Mouse (Mus musculus) forebrain, embryonic 15.5 days (tissue): Measurements from ENCODE around the gene Borcs6. TPM values are rescaled to one million over a fixed set of nuclear protein-coding genes. Genes with fewer than 3 reads are reported as not detected.

Source experiments
- ATAC-seq: fragments of 200-750 bp; cut with Nextera tagmentation; replicated peaks from 2 replicates; pipeline ENCODE4 v1.8.0; 2017; ENCODE audit warnings: mild to moderate bottlenecking, moderate TSS enrichment, moderate library complexity
- H3K27ac ChIP-seq: fragments of 300-500 bp; sonication (generic); replicated peaks from 2 replicates; pipeline ENCODE4 v1.5.1; 2015; ENCODE audit warnings: mild to moderate bottlenecking, inconsistent platforms
- H3K27me3 ChIP-seq: fragments of 300-500 bp; sonication (generic); 2 replicates; pipeline ENCODE4 v1.6.1; 2015; ENCODE audit warnings: inconsistent platforms
- H3K36me3 ChIP-seq: fragments of 300-500 bp; sonication (generic); 2 replicates; pipeline ENCODE4 v1.6.1; 2015; ENCODE audit warnings: mild to moderate bottlenecking, inconsistent platforms
- H3K4me1 ChIP-seq: fragments of 300-500 bp; sonication (generic); 2 replicates; pipeline ENCODE4 v1.6.1; 2015; ENCODE audit warnings: inconsistent platforms
- H3K4me2 ChIP-seq: fragments of 300-500 bp; sonication (generic); replicated peaks from 2 replicates; pipeline ENCODE4 v1.6.1; 2015; ENCODE audit warnings: mild to moderate bottlenecking, inconsistent platforms
- H3K4me3 ChIP-seq: fragments of 300-500 bp; sonication (generic); 2 replicates; pipeline ENCODE4 v1.5.1; 2015; ENCODE audit warnings: mild to moderate bottlenecking, inconsistent platforms
- H3K9ac ChIP-seq: fragments of 300-500 bp; sonication (generic); replicated peaks from 2 replicates; pipeline ENCODE4 v1.6.1; 2015; ENCODE audit warnings: mild to moderate bottlenecking, inconsistent platforms
- H3K9me3 ChIP-seq: fragments of 300-500 bp; sonication (generic); 2 replicates; pipeline ENCODE4 v1.6.1; 2016; ENCODE audit warnings: inconsistent platforms
- WGBS: fragments of 180-500 bp; shearing (Covaris S2); methylation state at CpG from one replicate; pipeline ENCODE4 v1.1.7; 2015; ENCODE audit warnings: mixed read lengths; 5-methylcytosine and 5-hydroxymethylcytosine counted together
- polyA plus RNA-seq: library from polyadenylated mRNA; unstranded; fragments of >200 nt; fragmentation: Nextera tagmentation; extraction: Ambion mirVana; gene quantifications from 2 replicates; pipeline ENCODE4 v1.2.1, GENCODE M21; 2015

Borcs6 gene
- polyA plus RNA-seq, 1 experiment from 2014 or later = 15.4 TPM

- Histone ChIP-seq H3K4me3 (no peak overlapping the region), H3K9ac (no peak overlapping the region), H3K4me1 (peaks cover 41% of the 10 kb centered on the region), H3K4me2 (no peak overlapping the region), H3K27ac (no peak overlapping the region), H3K9me3 (no peaks in the 10 kb centered on the region), H3K27me3 (no peaks in the 10 kb centered on the region), H3K36me3 (peaks cover 42% of the 10 kb centered on the region)
- 89% methylated on average over 21 of the region's 21 CpGs for WGBS
- no peak for ATAC-seq
Measured at GRCm38 (mm10) chr11:69101604-69102402, 42.3 kb downstream of the Borcs6 start.

DNA sequence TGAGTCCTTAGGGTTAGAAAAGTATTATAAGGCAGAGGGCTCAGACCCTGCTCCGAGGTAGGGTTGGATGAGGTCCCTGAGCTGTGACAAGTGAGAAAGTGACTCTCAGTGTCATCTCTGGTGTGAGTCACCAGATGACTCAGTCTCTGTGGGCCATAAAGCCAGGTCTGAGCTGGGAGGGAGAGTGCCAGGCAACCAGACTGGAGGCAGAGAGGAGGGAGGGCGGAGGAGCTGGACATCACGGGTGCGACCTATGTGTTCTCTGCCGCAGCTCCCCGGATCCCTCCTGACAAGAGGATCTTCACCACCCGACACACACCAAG, 42.8 kb downstream of the Borcs6 start:
- 96% methylated on average over 7 of the region's 7 CpGs for WGBS
- H3K4me2 ChIP-seq = no peak overlapping the region
- H3K4me1 ChIP-seq = peaks cover 36% of the 10 kb centered on the region
- no peak overlapping the region for H3K9ac ChIP-seq
- no peaks in the 10 kb centered on the region for H3K27me3 ChIP-seq
- ATAC-seq = no peak
- H3K9me3 ChIP-seq = no peaks in the 10 kb centered on the region
- H3K36me3 ChIP-seq = peaks cover 42% of the 10 kb centered on the region
- H3K27ac ChIP-seq = no peak overlapping the region
- H3K4me3 ChIP-seq = no peak overlapping the region

GRCm38 (mm10) chr11:69103121-69103520, 43.6 kb downstream of the Borcs6 start:
- H3K4me3 ChIP-seq = no peak overlapping the region
- peaks cover 28% of the 10 kb centered on the region for H3K4me1 ChIP-seq
- H3K36me3 ChIP-seq = peaks cover 48% of the 10 kb centered on the region
- 96% methylated on average over 14 of the region's 14 CpGs for WGBS
- no peaks in the 10 kb centered on the region for H3K9me3 ChIP-seq
- ATAC-seq = no peak
- no peak overlapping the region for H3K9ac ChIP-seq
- no peak overlapping the region for H3K27ac ChIP-seq
- H3K4me2 ChIP-seq = no peak overlapping the region
- H3K27me3 ChIP-seq = no peaks in the 10 kb centered on the region

DNA sequence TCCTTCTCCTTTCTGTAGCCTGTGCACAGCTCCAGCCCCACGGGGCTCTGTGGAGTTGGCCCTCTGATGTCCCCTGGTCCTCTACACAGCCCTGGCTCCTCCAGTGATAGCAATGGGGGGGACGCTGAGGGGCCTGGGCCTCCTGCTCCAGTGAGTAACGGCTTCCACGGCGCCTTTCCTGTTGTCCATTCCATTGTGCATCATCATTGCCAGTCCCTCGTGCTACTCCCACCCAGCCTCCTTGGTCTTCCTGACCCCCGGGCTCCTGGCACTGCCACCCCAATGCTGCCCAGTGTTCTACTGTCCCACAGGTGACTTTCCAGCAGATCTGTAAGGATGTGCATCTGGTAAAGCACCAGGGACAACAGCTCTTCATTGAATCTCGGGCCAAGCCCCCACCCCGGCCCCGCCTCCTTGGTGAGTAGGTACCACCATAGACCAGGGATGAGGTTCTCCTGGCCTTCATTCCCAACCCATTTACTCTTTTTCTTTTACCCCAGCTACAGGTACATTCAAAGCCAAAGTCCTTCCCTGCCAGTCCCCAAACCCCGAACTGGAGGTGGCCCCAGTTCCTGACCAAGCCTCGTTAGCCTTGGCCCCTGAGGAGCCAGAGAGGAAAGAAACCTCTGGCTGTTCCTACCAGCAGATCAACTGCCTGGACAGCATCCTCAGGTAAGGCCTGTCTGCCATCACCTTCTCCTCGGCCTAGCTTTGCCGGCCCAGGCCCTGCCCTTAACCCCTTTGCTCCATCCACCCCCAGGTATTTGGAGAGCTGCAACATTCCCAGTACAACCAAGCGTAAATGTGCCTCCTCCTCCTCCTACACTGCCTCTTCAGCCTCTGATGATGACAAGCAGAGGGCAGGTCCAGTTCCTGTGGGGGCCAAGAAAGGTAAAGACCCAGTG, 44.3 kb downstream of the Borcs6 start:
- Histone ChIP-seq H3K36me3 (peaks cover 54% of the 10 kb centered on the region), H3K4me1 (peaks cover 21% of the 10 kb centered on the region), H3K4me2 (no peak overlapping the region), H3K9me3 (no peaks in the 10 kb centered on the region), H3K27me3 (no peaks in the 10 kb centered on the region), H3K9ac (no peak overlapping the region), H3K4me3 (no peak overlapping the region), H3K27ac (no peak overlapping the region)
- WGBS = 89% methylated on average over 15 of the region's 15 CpGs
- no peak for ATAC-seq

DNA sequence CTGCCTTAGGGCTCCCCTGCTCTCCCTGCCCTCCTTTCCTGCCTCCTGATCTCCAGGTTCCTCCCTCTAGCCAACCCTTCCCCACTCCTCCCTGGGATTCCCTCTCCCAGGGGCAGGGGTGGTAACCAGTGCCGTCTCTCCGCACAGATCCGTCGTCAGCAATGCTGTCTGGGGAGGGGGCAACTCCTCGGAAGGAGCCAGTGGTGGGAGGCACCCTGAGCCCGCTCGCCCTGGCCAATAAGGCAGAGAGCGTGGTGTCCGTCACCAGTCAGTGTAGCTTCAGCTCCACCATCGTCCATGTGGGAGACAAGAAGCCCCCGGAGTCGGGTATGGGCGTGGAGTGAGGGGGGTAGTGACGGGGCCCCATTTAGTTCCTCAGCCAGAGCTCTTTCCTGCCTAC, 45.0 kb downstream of the Borcs6 start:
- Histone ChIP-seq H3K9me3 (no peaks in the 10 kb centered on the region), H3K4me3 (no peak overlapping the region), H3K4me1 (peaks cover 14% of the 10 kb centered on the region), H3K27me3 (no peaks in the 10 kb centered on the region), H3K9ac (no peak overlapping the region), H3K36me3 (peaks cover 56% of the 10 kb centered on the region), H3K4me2 (no peak overlapping the region), H3K27ac (no peak overlapping the region)
- 90% methylated on average over 14 of the region's 14 CpGs for whole genome bisulfite sequencing
- no peak for ATAC-seq

DNA sequence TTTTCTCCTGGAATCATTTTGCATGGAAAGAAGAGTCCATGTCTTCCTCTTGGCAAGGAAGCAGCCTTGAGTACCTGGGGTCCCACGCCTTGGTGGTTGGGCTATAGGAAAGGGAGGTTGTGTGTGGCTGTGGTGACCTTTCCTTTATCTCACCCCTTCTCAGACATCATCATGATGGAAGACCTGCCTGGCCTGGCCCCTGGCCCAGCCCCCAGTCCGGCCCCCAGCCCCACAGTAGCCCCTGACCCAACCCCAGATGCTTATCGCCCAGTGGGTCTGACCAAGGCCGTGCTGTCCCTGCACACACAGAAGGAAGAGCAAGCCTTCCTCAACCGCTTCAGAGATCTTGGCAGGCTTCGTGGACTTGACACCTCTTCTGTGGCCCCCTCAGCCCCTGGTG, 45.7 kb downstream of the Borcs6 start:
- Histone ChIP-seq H3K4me2 (no peak overlapping the region), H3K4me1 (peaks cover 8% of the 10 kb centered on the region), H3K27me3 (no peaks in the 10 kb centered on the region), H3K4me3 (no peak overlapping the region), H3K9ac (no peak overlapping the region), H3K27ac (no peak overlapping the region), H3K9me3 (no peaks in the 10 kb centered on the region), H3K36me3 (peaks cover 56% of the 10 kb centered on the region)
- no peak for ATAC-seq
- WGBS = 91% methylated on average over 6 of the region's 6 CpGs

- ATAC-seq = no peak
- Histone ChIP-seq H3K27me3 (no peaks in the 10 kb centered on the region), H3K9me3 (no peaks in the 10 kb centered on the region), H3K9ac (no peak overlapping the region), H3K36me3 (peaks cover 56% of the 10 kb centered on the region), H3K4me2 (no peak overlapping the region), H3K4me3 (no peak overlapping the region), H3K4me1 (peaks cover 7% of the 10 kb centered on the region), H3K27ac (no peak overlapping the region)
- WGBS = 86% methylated on average over 2 of the region's 2 CpGs
Measured at GRCm38 (mm10) chr11:69105796-69106195, 46.3 kb downstream of the Borcs6 start.

DNA sequence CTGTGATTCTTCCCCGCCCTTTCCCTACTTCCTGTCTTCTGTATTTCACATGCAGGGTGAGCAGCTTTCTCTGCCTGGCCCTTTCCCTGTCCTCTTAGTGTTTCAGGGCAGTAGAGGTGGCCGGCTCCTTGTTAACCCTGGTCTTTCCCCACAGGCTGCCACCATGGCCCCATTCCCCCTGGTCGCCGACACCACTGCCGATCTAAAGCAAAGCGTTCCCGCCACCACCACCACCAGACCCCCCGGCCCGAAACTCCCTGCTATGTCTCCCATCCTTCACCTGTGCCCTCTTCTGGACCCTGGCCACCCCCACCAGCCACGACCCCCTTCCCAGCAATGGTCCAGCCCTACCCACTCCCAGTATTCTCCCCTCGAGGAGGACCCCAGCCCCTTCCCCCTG, 46.8 kb downstream of the Borcs6 start:
- no peaks in the 10 kb centered on the region for H3K9me3 ChIP-seq
- H3K36me3 ChIP-seq = peaks cover 56% of the 10 kb centered on the region
- H3K4me3 ChIP-seq = no peak overlapping the region
- 92% methylated on average over 11 of the region's 11 CpGs for WGBS
- no peak overlapping the region for H3K27ac ChIP-seq
- H3K4me1 ChIP-seq = peaks cover 9% of the 10 kb centered on the region
- no peak for ATAC-seq
- H3K9ac ChIP-seq = no peak overlapping the region
- no peak overlapping the region for H3K4me2 ChIP-seq
- H3K27me3 ChIP-seq = no peaks in the 10 kb centered on the region

GRCm38 (mm10) chr11:69106842-69107241, 47.3 kb downstream of the Borcs6 start:
- Histone ChIP-seq H3K9ac (no peak overlapping the region), H3K4me2 (no peak overlapping the region), H3K27ac (no peak overlapping the region), H3K4me1 (peaks cover 12% of the 10 kb centered on the region), H3K4me3 (no peak overlapping the region), H3K9me3 (no peaks in the 10 kb centered on the region), H3K36me3 (peaks cover 54% of the 10 kb centered on the region), H3K27me3 (no peaks in the 10 kb centered on the region)
- no peak for ATAC-seq
- WGBS = 85% methylated on average over 11 of the region's 11 CpGs

GRCm38 (mm10) chr11:69107676-69108075, 48.2 kb downstream of the Borcs6 start:
- Histone ChIP-seq H3K27me3 (no peaks in the 10 kb centered on the region), H3K36me3 (peaks cover 46% of the 10 kb centered on the region), H3K4me2 (no peak overlapping the region), H3K4me1 (peaks cover 12% of the 10 kb centered on the region), H3K9me3 (no peaks in the 10 kb centered on the region), H3K9ac (no peak overlapping the region), H3K4me3 (no peak overlapping the region), H3K27ac (no peak overlapping the region)
- WGBS = 94% methylated on average over 11 of the region's 11 CpGs
- ATAC-seq = no peak

GRCm38 (mm10) chr11:69108223-69108622, 48.7 kb downstream of the Borcs6 start:
- no peaks in the 10 kb centered on the region for H3K27me3 ChIP-seq
- H3K9me3 ChIP-seq = no peaks in the 10 kb centered on the region
- H3K36me3 ChIP-seq = peaks cover 41% of the 10 kb centered on the region
- H3K4me1 ChIP-seq = peaks cover 12% of the 10 kb centered on the region
- no peak overlapping the region for H3K27ac ChIP-seq
- no peak for ATAC-seq
- WGBS = 93% methylated on average over 9 of the region's 9 CpGs
- no peak overlapping the region for H3K4me3 ChIP-seq
- H3K4me2 ChIP-seq = no peak overlapping the region
- no peak overlapping the region for H3K9ac ChIP-seq

DNA sequence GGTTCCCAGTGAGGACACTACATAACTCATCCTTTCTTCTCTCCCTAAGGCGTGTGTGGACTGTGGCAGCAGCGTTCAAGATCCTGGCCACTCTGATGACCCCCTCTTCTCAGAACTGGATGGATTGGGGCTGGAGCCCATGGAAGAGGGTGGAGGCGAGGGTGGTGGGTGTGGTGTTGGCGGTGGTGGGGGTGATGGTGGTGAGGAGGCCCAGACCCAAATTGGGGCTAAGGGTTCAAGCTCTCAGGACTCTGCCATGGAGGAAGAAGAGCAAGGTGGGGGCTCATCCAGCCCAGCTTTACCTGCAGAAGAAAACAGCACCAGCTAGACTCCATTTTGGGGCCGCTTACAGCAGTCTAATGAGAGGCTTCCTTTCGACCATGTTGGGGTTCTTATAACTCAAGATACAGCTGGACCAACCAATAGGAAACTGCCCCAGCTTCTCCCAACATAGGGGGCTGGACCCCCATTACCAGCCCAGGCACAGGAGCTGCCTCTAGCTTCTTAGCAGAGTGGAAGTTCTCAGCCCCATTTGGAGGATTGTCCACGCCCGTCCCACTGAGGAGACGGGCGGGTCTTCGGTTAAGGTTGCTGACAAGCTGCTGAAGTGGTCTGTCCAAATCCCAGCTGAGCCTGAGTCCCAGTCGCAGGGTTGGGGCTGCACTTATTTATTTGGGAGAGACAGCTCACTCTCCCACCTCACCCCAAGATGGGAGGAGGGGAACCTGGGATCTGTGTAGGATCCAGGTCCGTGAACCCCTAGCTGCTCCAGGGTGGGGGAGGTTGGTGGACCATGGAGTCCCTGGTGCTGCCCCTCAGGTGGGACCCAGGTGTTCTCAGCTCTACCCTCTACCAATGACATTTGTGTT, 49.7 kb downstream of the Borcs6 start:
- H3K27me3 ChIP-seq = no peaks in the 10 kb centered on the region
- peaks cover 30% of the 10 kb centered on the region for H3K36me3 ChIP-seq
- peaks cover 12% of the 10 kb centered on the region for H3K4me1 ChIP-seq
- no peak overlapping the region for H3K4me3 ChIP-seq
- ATAC-seq = no peak
- no peak overlapping the region for H3K4me2 ChIP-seq
- H3K27ac ChIP-seq = no peak overlapping the region
- no peaks in the 10 kb centered on the region for H3K9me3 ChIP-seq
- no peak overlapping the region for H3K9ac ChIP-seq
- 80% methylated on average over 13 of the region's 13 CpGs for WGBS
